Mouse (Mus musculus): ENCODE results near the gene Gm20403.

DNA sequence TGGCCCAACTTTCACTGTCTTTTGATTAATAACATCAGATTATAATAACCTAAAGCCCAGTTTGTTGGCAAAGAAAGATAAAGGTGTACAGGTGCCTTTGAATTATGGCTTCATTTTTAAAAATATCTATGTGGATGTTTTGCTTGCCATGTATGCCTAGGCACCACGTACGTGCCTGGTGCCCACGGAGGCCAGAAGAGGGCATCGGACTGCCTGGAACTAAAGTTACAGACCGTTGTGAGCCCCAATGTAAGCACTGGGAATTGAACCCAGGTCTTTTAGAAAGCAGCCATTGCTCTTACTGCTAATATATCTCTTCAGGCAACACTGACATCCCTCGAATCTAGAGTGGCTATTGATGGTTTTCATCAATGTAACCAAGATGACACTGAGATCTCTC, 4.4 kb downstream of the Gm20403 start:
- TF ChIP-seq CTCF (IDR thresholded peaks at IDR 0.05; ENCODE audit: low read depth, low read length) (no peak), POLR2A (IDR thresholded peaks at IDR 0.05; ENCODE audit: insufficient read depth, low read length) (no peak)

Measured in ES-Bruce4 (cell line).